Mouse (Mus musculus): Measurements from ENCODE around the gene Plet1. TPM values are rescaled to one million over a fixed set of nuclear protein-coding genes. Genes with fewer than 3 reads are reported as not detected.
A peak's percentile ranks its signal among the peaks of the same experiment; 100 is the strongest.

The Plet1 gene
- 2.5 and 23.9 TPM in 2 replicates for polyA plus RNA-seq (2012; rRNA removed)

DNA sequence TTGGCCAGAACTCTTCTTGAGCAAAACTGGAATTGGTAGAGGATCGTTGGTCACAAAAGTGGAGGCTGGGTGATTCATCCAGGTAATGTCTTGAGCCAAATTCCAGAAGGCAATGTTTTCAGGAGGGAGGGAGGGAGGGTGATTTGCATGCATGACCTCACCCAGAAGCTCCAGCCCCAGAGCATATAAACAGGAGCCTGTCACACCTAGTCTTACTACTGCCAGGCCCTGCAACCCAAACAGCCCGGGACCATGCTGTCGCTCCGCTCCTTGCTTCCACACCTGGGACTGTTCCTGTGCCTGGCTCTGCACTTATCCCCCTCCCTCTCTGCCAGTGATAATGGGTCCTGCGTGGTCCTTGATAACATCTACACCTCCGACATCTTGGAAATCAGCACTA, at the start of gene Plet1:
Gene Plet1, plus strand, starts transcription at position 215 of the 400 bp plus-strand sequence.
- Histone ChIP-seq H3K27ac (ENCODE audit: insufficient read depth, low read depth, low read length) (no peak within 1 kb of the TSS), H3K4me3 (ENCODE audit: low read depth, low read length) (no peak within 1 kb of the TSS), H3K36me3 (ENCODE audit: control insufficient read depth, insufficient read depth, low read length) (no peaks in the 10 kb centered on the region), H3K27me3 (ENCODE audit: control insufficient read depth, insufficient read depth, low read length) (no peaks in the 10 kb centered on the region), H3K4me1 (ENCODE audit: control insufficient read depth, insufficient read depth, insufficient read length, low read length) (no peaks in the 10 kb centered on the region; the same call in 1 of the 2 replicates)
- WGBS, result 65% methylated on average over 6 of the region's 6 CpGs
- no peak for TF ChIP-seq POLR2A (IDR thresholded peaks at IDR 0.05; ENCODE audit: low read depth, low read length)

DNA sequence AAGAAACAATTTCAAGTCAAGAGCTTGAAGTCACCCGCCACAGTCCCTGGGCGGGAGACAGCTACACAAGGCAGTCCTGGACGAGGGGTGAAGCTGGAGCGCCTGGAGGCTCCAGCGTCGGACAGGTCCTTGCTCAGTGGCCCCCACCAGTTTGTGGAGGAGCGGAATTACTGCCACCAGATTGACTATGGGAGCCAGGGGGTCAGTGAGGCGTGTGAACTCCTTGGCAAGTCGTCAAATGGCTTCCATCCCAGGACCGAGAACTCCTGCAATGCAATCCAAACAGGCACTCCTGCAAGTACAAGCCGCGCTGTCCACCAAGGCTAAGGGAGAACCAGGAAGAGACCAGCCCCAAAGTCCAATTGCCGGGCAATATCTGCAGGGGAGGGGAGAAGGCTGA, 45.3 kb upstream of the Plet1 start:
- peaks cover 6% of the 10 kb centered on the region for H3K4me1 ChIP-seq (ENCODE audit: control insufficient read depth, insufficient read depth, insufficient read length, low read length)
- WGBS, result 41% methylated on average over 13 of the region's 13 CpGs
- no peak overlapping the region for H3K27ac ChIP-seq (ENCODE audit: insufficient read depth, low read depth, low read length)
- no peak overlapping the region for H3K4me3 ChIP-seq (ENCODE audit: low read depth, low read length)
- H3K36me3 ChIP-seq (ENCODE audit: control insufficient read depth, insufficient read depth, low read length), result no peaks in the 10 kb centered on the region
- no peaks in the 10 kb centered on the region for H3K27me3 ChIP-seq (ENCODE audit: control insufficient read depth, insufficient read depth, low read length)
- TF ChIP-seq POLR2A (IDR thresholded peaks at IDR 0.05; ENCODE audit: low read depth, low read length) (no peak), CTCF (IDR thresholded peaks at IDR 0.05; ENCODE audit: extremely low read depth, insufficient read length, insufficient replicate concordance, low read depth, low read length) (no peak)

DNA sequence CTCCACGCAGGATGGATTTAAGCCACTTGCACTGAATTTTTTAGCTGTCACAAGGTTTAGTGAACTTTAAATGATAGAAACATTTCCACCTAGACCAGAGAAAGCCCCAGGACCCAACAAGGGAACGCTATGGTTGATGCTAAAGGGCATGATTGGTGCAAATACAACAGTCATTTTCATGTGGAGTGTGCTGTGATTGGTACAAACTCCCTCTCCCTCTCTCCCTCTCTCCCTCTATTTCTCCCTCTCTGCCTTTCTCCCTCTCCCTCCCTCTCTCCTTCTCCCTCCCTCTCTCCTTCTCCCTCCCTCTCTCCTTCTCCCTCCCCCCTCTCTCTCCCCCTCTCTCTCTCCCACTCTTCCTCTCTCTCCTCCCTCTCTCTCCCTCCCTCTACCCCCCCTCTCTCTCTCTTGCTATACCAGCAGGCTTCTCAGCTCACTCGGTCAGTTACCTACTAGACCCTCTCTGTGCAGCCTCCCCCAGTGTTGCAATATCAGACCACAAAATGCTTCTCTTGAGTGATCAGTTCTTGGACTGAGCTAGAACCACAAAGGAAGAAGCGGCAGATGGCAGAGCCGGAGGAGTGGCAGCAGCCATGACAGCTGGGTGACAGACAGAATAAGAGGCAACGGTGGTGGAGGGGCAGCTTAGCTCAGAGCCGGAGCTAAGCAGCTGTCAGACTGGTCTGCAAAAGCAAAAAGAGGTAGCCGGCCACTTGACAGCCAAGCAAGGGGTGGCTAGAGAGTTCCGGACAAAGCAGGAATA, 42.7 kb upstream of the Plet1 start:
- 65% methylated on average over 9 of the region's 9 CpGs for WGBS
- peaks cover 6% of the 10 kb centered on the region for H3K4me1 ChIP-seq (ENCODE audit: control insufficient read depth, insufficient read depth, insufficient read length, low read length)
- H3K36me3 ChIP-seq (ENCODE audit: control insufficient read depth, insufficient read depth, low read length), result no peaks in the 10 kb centered on the region
- no peak overlapping the region for H3K4me3 ChIP-seq (ENCODE audit: low read depth, low read length)
- no peak overlapping the region for H3K27ac ChIP-seq (ENCODE audit: insufficient read depth, low read depth, low read length)
- H3K27me3 ChIP-seq (ENCODE audit: control insufficient read depth, insufficient read depth, low read length), result no peaks in the 10 kb centered on the region
- TF ChIP-seq POLR2A (IDR thresholded peaks at IDR 0.05; ENCODE audit: low read depth, low read length) (no peak), CTCF (IDR thresholded peaks at IDR 0.05; ENCODE audit: extremely low read depth, insufficient read length, insufficient replicate concordance, low read depth, low read length) (no peak)

DNA sequence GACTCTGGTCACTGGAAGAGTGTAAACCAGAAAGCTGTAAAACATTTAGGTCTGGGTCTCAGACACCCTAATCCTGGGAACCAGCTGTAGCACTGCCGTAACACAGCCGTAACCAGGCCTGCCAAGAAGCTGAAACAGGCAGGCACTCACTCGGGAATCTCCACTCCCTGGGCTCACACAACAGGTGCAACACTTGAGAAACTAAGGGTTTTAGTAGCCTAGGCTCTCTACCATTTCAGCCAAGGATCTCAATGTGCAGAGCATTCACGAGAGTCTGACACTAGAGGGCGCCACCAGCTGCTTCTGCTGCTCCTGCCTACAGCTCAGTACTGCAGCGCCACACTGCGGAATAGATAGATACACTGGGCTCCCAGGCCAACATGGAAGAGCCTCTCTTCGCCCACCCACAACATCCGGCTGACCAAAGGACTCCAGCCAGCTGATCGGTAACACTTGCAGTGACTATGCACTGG, 42.0 kb upstream of the Plet1 start:
- Histone ChIP-seq H3K27ac (ENCODE audit: insufficient read depth, low read depth, low read length) (no peak overlapping the region), H3K36me3 (ENCODE audit: control insufficient read depth, insufficient read depth, low read length) (no peaks in the 10 kb centered on the region), H3K27me3 (ENCODE audit: control insufficient read depth, insufficient read depth, low read length) (no peaks in the 10 kb centered on the region), H3K4me1 (ENCODE audit: control insufficient read depth, insufficient read depth, insufficient read length, low read length) (peaks cover 6% of the 10 kb centered on the region), H3K4me3 (ENCODE audit: low read depth, low read length) (peak overlapping the region; percentile 17)
- 11% methylated on average over 10 of the region's 10 CpGs for WGBS
- peak; percentile 99; the same call in 1 of the 2 replicates for TF ChIP-seq CTCF (IDR thresholded peaks at IDR 0.05; ENCODE audit: extremely low read depth, insufficient read length, insufficient replicate concordance, low read depth, low read length)
- TF ChIP-seq POLR2A (IDR thresholded peaks at IDR 0.05; ENCODE audit: low read depth, low read length), result no peak

DNA sequence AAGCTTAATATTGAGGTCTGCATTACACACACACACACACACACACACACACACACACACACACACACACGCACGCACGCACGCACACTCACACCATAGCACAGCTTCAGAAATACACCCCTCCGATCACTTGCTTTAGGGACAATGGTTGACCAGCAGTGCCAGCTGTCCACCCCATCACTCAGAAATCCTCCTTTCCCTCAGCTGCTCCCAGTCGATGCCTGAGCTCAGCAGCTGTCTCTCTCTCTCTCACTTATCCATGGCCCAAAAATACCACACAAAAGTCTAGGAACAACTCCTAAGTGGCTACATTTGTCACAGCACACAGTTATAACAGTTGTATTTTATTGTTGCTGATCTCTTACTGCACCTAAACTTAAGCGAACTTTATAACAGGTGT, 36.7 kb upstream of the Plet1 start:
- Histone ChIP-seq H3K27ac (ENCODE audit: insufficient read depth, low read depth, low read length) (no peak overlapping the region), H3K4me3 (ENCODE audit: low read depth, low read length) (no peak overlapping the region), H3K36me3 (ENCODE audit: control insufficient read depth, insufficient read depth, low read length) (no peaks in the 10 kb centered on the region), H3K4me1 (ENCODE audit: control insufficient read depth, insufficient read depth, insufficient read length, low read length) (peaks cover 16% of the 10 kb centered on the region), H3K27me3 (ENCODE audit: control insufficient read depth, insufficient read depth, low read length) (no peaks in the 10 kb centered on the region)
- TF ChIP-seq CTCF (IDR thresholded peaks at IDR 0.05; ENCODE audit: extremely low read depth, insufficient read length, insufficient replicate concordance, low read depth, low read length), result no peak
- no peak for TF ChIP-seq POLR2A (IDR thresholded peaks at IDR 0.05; ENCODE audit: low read depth, low read length)
- WGBS, result 84% methylated on average over 7 of the region's 7 CpGs

DNA sequence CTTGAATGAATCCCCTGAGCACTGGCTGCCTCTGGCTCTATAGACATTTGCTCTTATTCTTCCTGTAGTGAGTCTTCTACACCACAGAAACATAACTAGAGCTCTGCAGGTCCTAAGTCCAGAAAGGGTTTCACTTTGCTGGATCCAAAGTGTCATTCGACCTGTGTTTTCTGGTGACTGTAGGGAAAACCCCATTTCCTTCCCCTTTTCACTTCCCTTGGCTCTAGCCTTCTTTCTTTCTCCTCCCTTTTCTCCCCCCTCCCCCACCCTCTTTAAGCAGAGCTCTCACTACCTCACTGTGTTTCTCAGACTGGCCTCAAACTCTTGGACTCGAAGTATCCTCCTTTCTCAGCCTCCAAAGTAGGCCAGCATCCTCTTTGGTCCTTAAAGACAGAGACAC, 34.8 kb upstream of the Plet1 start:
- TF ChIP-seq CTCF (IDR thresholded peaks at IDR 0.05; ENCODE audit: extremely low read depth, insufficient read length, insufficient replicate concordance, low read depth, low read length) (no peak), POLR2A (IDR thresholded peaks at IDR 0.05; ENCODE audit: low read depth, low read length) (no peak)
- Histone ChIP-seq H3K4me3 (ENCODE audit: low read depth, low read length) (no peak overlapping the region), H3K36me3 (ENCODE audit: control insufficient read depth, insufficient read depth, low read length) (no peaks in the 10 kb centered on the region), H3K27me3 (ENCODE audit: control insufficient read depth, insufficient read depth, low read length) (no peaks in the 10 kb centered on the region), H3K4me1 (ENCODE audit: control insufficient read depth, insufficient read depth, insufficient read length, low read length) (peaks cover 24% of the 10 kb centered on the region), H3K27ac (ENCODE audit: insufficient read depth, low read depth, low read length) (0 out of 2 replicates have a peak overlapping the region, but pooled peaks have one; percentile 14)
- WGBS, result 34% methylated on average over 2 of the region's 2 CpGs

DNA sequence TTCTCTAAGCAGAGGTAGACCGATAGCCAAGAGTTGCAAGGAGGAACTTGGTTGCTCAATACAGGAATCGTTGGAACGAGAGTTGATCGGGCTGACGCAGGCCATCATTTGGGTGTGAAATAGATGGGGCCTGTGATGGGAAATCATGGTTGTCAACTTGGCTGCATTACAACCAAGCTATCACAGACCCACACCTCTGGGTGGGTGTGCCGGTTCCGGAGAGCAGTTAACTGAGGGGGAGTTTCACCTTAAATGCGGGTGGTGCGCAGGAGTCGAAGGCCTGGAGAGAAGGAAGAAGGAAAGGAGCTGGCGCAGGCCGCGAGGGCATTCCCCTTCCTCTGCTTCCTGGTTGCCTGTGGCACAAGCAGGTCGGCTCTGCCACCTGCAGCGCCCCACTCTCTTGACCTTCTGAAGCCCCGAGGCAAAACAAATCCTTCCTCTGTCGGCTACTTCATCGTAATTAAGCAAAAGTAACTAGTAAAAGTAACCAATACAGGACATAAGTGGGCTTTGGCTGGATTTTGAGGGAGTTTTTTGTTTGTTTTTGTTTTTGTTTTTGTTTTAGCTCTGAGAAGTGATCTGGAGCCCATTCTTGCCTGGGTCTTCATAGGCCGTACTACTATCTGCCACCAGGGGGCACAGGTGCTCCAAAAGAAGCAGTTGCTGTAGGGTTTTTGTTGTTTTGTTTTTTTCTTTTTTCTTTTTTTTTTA, 31.7 kb upstream of the Plet1 start:
- peaks cover 24% of the 10 kb centered on the region for H3K4me1 ChIP-seq (ENCODE audit: control insufficient read depth, insufficient read depth, insufficient read length, low read length)
- 15% methylated on average over 19 of the region's 19 CpGs for WGBS
- H3K36me3 ChIP-seq (ENCODE audit: control insufficient read depth, insufficient read depth, low read length), result no peaks in the 10 kb centered on the region
- no peaks in the 10 kb centered on the region for H3K27me3 ChIP-seq (ENCODE audit: control insufficient read depth, insufficient read depth, low read length)
- peak overlapping the region; percentile 72 for H3K27ac ChIP-seq (ENCODE audit: insufficient read depth, low read depth, low read length)
- peak overlapping the region; percentile 26 for H3K4me3 ChIP-seq (ENCODE audit: low read depth, low read length)
- TF ChIP-seq POLR2A (IDR thresholded peaks at IDR 0.05; ENCODE audit: low read depth, low read length), result no peak
- TF ChIP-seq CTCF (IDR thresholded peaks at IDR 0.05; ENCODE audit: extremely low read depth, insufficient read length, insufficient replicate concordance, low read depth, low read length), result peak; percentile 84; the same call in 1 of the 2 replicates

All from small intestine, adult 2 months (tissue).